Mouse (Mus musculus) liver, adult 2 months (tissue): Measurements from ENCODE around the gene Vmn2r92. TPM values are rescaled to one million over a fixed set of nuclear protein-coding genes. Genes with fewer than 3 reads are reported as not detected.
"Not testable (repeated sequence)": the region's sequence is repeated elsewhere in the genome, so short reads cannot be mapped to it uniquely, and the experiment has no call there.

ENCODE experiments used
- DNase-seq: peaks from one replicate; pipeline ENCODE4 v3.0.0-alpha.2; 2011; ENCODE audit warnings: low read depth, low spot score; ENCODE audit errors: extremely low read depth
- H3K27ac ChIP-seq: fragments of 200-500 bp; replicated peaks from 2 replicates; pipeline ENCODE4 v1.5.1; 2012; ENCODE audit warnings: low read depth, mild to moderate bottlenecking, control low read depth, inconsistent platforms, low read length; ENCODE audit not compliant: insufficient read depth
- H3K27me3 ChIP-seq: fragments of 200-500 bp; 2 replicates; pipeline ENCODE4 v1.6.1; 2012; ENCODE audit warnings: mild to moderate bottlenecking, moderate library complexity, low read length, inconsistent platforms; ENCODE audit not compliant: control insufficient read depth, insufficient read depth
- H3K36me3 ChIP-seq: fragments of 200-500 bp; 2 replicates; pipeline ENCODE4 v1.6.1; 2012; ENCODE audit warnings: low read length, inconsistent platforms; ENCODE audit not compliant: control insufficient read depth, insufficient read depth
- H3K4me1 ChIP-seq: fragments of 200-500 bp; 2 replicates; pipeline ENCODE4 v1.6.1; 2011; ENCODE audit warnings: low read length; ENCODE audit not compliant: control insufficient read depth, insufficient read depth
- H3K4me3 ChIP-seq: fragments of 200-500 bp; 2 replicates; pipeline ENCODE4 v1.5.1; 2011; ENCODE audit warnings: low read depth, mild to moderate bottlenecking, control low read depth, low read length, moderate library complexity; ENCODE audit not compliant: insufficient read depth
- H3K79me2 ChIP-seq: fragments of 200-500 bp; 2 replicates; pipeline ENCODE4 v1.6.1; 2012; ENCODE audit warnings: inconsistent platforms, mild to moderate bottlenecking, low read length, moderate library complexity; ENCODE audit not compliant: control insufficient read depth, insufficient read depth
- H3K9ac ChIP-seq: fragments of 200-500 bp; 2 replicates; pipeline ENCODE4 v1.6.1; 2012; ENCODE audit warnings: low read depth, mild to moderate bottlenecking, control low read depth, inconsistent platforms, low read length
- CTCF ChIP-seq: fragments of 200-500 bp; IDR thresholded peaks from 2 replicates; pipeline ENCODE4 v1.5.1; 2011; ENCODE audit warnings: low read depth, low read length, control low read depth
- POLR2A ChIP-seq: fragments of 200-500 bp; IDR thresholded peaks from 2 replicates; pipeline ENCODE4 v1.6.1; 2011; ENCODE audit warnings: low read length, control low read depth; ENCODE audit not compliant: insufficient read depth; ENCODE audit errors: extremely low read depth
- WGBS: fragments of 180-500 bp; shearing (Covaris S2); methylation state at CpG from one replicate; pipeline ENCODE4 v1.1.7; 2018; 5-methylcytosine and 5-hydroxymethylcytosine counted together
- polyA plus RNA-seq: library from polyadenylated mRNA; depleted of rRNA; stranded (reverse); fragments of >200 nt; gene quantifications from 2 replicates; pipeline ENCODE4 v1.2.3, GENCODE M21; 2012; rRNA removed
- total RNA-seq: library from RNA; depleted of rRNA; stranded (reverse); fragments of >200 nt; gene quantifications from 2 replicates; pipeline ENCODE4 v1.2.3, GENCODE M21; 2014; rRNA removed

Vmn2r92 gene
- not detected in 2 replicates for total RNA-seq
- polyA plus RNA-seq = not detected in 2 replicates

DNA sequence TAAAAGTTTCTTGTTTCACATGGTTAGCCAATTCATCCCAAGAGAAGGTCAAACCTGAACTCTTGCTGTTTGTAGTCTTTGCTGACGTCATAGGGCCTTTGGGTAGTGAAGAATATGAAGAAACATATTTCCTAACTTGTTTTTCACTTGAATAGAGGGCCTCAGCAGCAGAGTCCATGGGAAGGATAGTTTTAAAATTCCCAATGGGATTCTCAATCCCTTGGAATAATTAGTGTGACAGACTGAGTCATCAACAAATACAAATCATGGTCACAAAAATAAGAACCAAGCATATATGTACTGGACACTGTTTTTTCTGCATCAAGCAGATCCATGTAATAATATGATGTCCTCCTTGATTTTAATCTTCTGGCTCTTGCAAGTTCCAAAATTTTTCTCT, at the start of gene Vmn2r92:
Gene Vmn2r92 (plus strand): TSS at position 301 of the 400 bp plus-strand sequence.
- not testable (repeated sequence) for H3K9ac ChIP-seq, H3K36me3 ChIP-seq, DNase-seq, H3K4me3 ChIP-seq, H3K4me1 ChIP-seq, H3K27ac ChIP-seq, H3K27me3 ChIP-seq, H3K79me2 ChIP-seq
- WGBS = 46% methylated on average over 1 of the region's 1 CpGs

DNA sequence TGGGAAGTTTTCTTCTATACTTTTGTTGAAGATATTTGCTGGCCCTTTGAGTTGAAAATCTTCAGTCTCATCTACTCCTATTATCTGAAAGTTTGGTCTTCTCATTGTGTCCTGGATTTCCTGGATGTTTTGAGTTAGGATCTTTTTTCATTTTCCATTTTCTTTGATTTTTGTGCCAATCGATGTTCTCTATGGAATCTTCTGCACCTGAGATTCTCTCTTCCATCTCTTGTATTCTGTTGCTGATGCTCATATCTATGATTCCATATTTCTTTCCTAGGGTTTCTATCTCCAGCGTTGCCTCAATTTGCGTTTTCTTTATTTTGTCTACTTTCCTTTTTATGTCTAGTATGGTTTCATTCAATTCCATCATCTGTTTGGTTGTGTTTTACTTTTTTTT, 49.4 kb upstream of the Vmn2r92 start:
- not testable (repeated sequence) for H3K27ac ChIP-seq, DNase-seq, H3K79me2 ChIP-seq, H3K27me3 ChIP-seq, H3K9ac ChIP-seq, H3K36me3 ChIP-seq, H3K4me1 ChIP-seq, H3K4me3 ChIP-seq
- 87% methylated on average over 3 of the region's 3 CpGs for WGBS

DNA sequence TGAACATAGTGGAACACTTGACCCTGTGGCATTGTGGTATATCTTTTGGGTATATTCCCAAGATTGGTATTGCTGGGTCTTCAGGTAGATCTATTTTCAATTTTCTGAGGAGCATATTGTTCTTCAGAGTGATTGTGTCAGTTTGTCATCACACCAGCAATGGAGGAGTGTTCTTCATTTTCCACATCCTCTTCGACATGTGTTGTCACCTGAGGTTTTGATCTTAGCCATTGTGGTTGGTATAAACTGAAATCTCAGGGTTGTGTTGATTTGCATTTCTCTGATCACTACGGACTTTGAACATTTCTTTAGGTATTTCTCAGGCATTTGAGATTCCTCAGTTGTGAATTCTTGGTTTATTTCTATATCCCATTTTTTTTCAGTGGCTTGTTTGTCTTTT, 9.5 kb downstream of the Vmn2r92 start:
- H3K4me3 ChIP-seq, H3K9ac ChIP-seq, DNase-seq: not testable (repeated sequence)

DNA sequence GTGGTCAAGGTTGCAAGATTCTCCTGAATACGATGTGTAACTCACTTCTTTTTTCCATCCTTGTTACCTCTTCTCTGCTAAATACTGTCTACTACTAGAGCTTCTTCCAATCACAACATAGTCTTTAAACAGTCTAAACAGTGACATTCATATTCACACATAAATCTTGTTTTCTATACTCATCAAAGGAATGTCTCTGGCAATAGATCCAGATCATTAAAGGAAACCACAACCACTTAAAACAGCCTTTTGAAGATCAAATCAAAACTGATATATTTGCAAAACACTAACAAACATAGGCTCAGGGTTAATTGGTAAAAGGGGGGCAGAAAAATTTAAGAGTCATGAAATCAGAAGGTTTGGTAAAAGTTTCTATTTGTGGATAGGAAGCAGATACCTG, 38.0 kb downstream of the Vmn2r92 start:
- Histone ChIP-seq H3K79me2 (no peaks in the 10 kb centered on the region), H3K36me3 (no peaks in the 10 kb centered on the region), H3K27ac (no peak overlapping the region), H3K9ac (no peak overlapping the region), H3K4me3 (no peak overlapping the region), H3K27me3 (no peaks in the 10 kb centered on the region), H3K4me1 (no peaks in the 10 kb centered on the region)
- WGBS = 72% methylated on average over 1 of the region's 1 CpGs
- no peak for DNase-seq
- no peak for TF ChIP-seq POLR2A
- TF ChIP-seq CTCF = no peak

More for the DNA sequence above, 9.5 kb downstream of the Vmn2r92 start:
- H3K79me2 ChIP-seq, H3K4me1 ChIP-seq, H3K36me3 ChIP-seq, H3K27me3 ChIP-seq, H3K27ac ChIP-seq: not testable (repeated sequence)
- WGBS = 54% methylated on average over 2 of the region's 2 CpGs

DNA sequence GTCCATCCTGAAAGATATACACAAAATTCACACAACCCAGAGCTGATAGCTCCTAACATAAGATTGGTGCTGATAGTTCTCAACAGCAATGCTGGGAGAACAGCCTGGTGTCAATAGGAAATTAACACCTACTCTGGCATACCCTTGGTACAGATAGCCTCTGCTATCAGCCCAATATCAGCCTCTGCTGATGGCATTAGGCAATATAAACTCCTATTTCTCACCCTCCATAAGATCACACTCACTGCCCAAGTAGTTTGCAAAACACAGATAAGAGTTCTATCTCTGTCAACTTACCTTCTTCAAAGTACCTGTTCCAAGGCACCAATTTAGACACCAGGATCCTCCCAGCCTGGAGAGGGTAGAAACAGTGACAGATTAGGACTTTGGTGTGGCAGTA, 69.6 kb downstream of the Vmn2r92 start:
- Histone ChIP-seq H3K4me1 (no peaks in the 10 kb centered on the region), H3K4me3 (no peak overlapping the region), H3K9ac (no peak overlapping the region), H3K79me2 (no peaks in the 10 kb centered on the region), H3K27ac (no peak overlapping the region), H3K36me3 (no peaks in the 10 kb centered on the region), H3K27me3 (no peaks in the 10 kb centered on the region)
- DNase-seq = no peak
- TF ChIP-seq POLR2A (no peak), CTCF (no peak)

DNA sequence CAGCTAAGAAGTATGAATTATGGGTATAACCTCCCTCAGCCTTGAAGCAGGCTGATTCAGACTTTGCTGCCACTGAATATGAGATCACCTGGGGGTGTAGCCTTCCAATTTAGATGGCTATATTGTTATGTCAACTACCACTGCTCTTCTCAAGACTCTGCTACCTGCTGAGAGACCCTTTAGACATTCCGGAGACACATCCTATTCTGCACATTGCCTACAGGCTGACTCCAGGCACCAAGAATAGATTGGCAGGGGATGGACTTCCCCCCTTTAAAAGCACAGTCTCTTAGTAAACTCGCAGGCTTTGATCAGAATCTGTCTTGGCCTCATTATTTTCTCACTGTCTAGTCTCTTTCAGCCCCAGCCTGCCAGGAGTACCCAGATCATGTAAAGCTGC, 80.3 kb downstream of the Vmn2r92 start:
- Histone ChIP-seq H3K4me3 (no peak overlapping the region), H3K9ac (no peak overlapping the region), H3K79me2 (no peaks in the 10 kb centered on the region), H3K4me1 (no peaks in the 10 kb centered on the region), H3K27ac (no peak overlapping the region), H3K27me3 (no peaks in the 10 kb centered on the region), H3K36me3 (no peaks in the 10 kb centered on the region)
- no peak for DNase-seq
- 60% methylated on average over 2 of the region's 2 CpGs for whole genome bisulfite sequencing
- TF ChIP-seq CTCF (no peak), POLR2A (no peak)

DNA sequence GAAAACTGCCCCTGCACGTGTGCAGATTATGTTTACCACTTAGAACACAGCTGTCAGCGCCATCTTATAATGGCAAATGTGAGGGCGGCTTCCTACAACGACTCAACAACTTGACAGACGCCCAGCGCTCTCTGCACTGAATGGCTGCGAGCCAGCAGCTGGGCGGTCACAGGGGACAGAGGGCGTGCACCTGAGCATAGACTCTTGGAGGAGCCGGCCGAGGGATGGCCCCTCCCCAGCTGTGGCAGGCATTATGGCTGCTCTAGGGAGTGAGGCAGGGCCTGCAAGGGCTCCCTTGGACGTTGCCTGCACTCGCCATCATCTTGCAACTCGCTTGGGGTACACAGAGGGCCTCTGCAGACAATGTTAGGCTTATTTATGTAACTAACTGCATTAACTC, 85.2 kb downstream of the Vmn2r92 start:
- Histone ChIP-seq H3K79me2 (no peaks in the 10 kb centered on the region), H3K27me3 (no peaks in the 10 kb centered on the region), H3K4me3 (no peak overlapping the region), H3K27ac (no peak overlapping the region), H3K36me3 (no peaks in the 10 kb centered on the region), H3K9ac (no peak overlapping the region), H3K4me1 (no peaks in the 10 kb centered on the region)
- WGBS = 74% methylated on average over 14 of the region's 14 CpGs
- no peak for TF ChIP-seq CTCF
- no peak for TF ChIP-seq POLR2A
- DNase-seq = no peak

Other genes with a start within 250 kb of the Vmn2r92 start
- gene Fpr-rs4, start 130.2 kb upstream of the Vmn2r92 start, total RNA-seq = not detected in 2 replicates
- gene Fpr-rs4, start 130.2 kb upstream of the Vmn2r92 start, polyA plus RNA-seq = not detected in 2 replicates
- not detected in 2 replicates for gene Vmn2r124, start 102.5 kb upstream of the Vmn2r92 start, total RNA-seq
- gene Vmn2r124, start 102.5 kb upstream of the Vmn2r92 start, polyA plus RNA-seq = not detected in 2 replicates
- not detected in 2 replicates for gene Vmn2r91, start 66.9 kb upstream of the Vmn2r92 start, total RNA-seq
- not detected in 2 replicates for gene Vmn2r91, start 66.9 kb upstream of the Vmn2r92 start, polyA plus RNA-seq
- not detected in 2 replicates for gene Vmn2r94, start 125.9 kb downstream of the Vmn2r92 start, total RNA-seq
- not detected in 2 replicates for gene Vmn2r94, start 125.9 kb downstream of the Vmn2r92 start, polyA plus RNA-seq
- gene Vmn2r93, start 146.2 kb downstream of the Vmn2r92 start, total RNA-seq = not detected in 2 replicates
- not detected in 2 replicates for gene Vmn2r93, start 146.2 kb downstream of the Vmn2r92 start, polyA plus RNA-seq